Mouse (Mus musculus): ENCODE measurements around the gene Gna12. TPM values are rescaled to one million over a fixed set of nuclear protein-coding genes. Genes with fewer than 3 reads are reported as not detected.

Gene Gna12
- total and polyA plus RNA-seq, 3 experiments: 46.0 to 55.2 TPM; not detected in 1

DNA sequence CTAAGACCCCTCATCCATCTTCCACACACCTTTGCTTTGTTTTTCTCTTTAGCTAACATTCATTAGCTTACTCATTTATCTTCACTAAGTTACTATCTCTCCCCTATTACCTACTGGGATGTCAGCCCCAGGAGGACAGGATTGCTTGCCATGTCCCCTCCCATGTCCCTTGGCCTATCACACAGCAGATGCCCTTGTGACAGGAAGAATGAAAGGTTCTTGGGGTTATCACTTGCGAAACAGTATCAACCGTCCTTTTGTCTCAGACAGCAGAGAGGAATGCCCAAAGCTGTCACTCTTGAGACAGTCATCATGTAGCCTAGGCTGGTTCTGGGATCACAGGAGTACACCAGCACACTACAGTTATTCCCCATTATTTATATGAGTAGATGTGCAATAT is 35.1 kb downstream of the Gna12 start (continued):
- TF ChIP-seq CHD1 (IDR thresholded peaks at IDR 0.05; ENCODE audit: low read depth, low read length) (no peak), MYC (IDR thresholded peaks at IDR 0.05; ENCODE audit: low read depth, low read length) (no peak), BHLHE40 (IDR thresholded peaks at IDR 0.05; ENCODE audit: borderline replicate concordance, low read depth, low read length) (peak; percentile 38; the same call in 1 of the 2 replicates)

GRCm38 (mm10) chr5:140794753-140795152 is 35.5 kb downstream of the Gna12 start:
- no peak for TF ChIP-seq POLR2AphosphoS2 (IDR thresholded peaks at IDR 0.05; ENCODE audit: low read length)
- TF ChIP-seq MEF2A (IDR thresholded peaks at IDR 0.05; ENCODE audit: extremely low read depth, insufficient replicate concordance, low read depth, low read length, poor library complexity, severe bottlenecking): no peak
- no peak for TF ChIP-seq NELFE (IDR thresholded peaks at IDR 0.05; ENCODE audit: low read depth, low read length)
- no peak for TF ChIP-seq SMC3 (IDR thresholded peaks at IDR 0.05; ENCODE audit: low read depth, low read length)
- TF ChIP-seq ETS1 (IDR thresholded peaks at IDR 0.05; ENCODE audit: low read depth, low read length): no peak
- no peak for TF ChIP-seq POLR2AphosphoS5 (IDR thresholded peaks at IDR 0.05; ENCODE audit: borderline replicate concordance, low read depth, low read length)
- no peak for TF ChIP-seq GATA1 (IDR thresholded peaks at IDR 0.05; ENCODE audit: low read depth, low read length)
- no peak for TF ChIP-seq NRF1 (IDR thresholded peaks at IDR 0.05; ENCODE audit: insufficient read depth, low read depth, low read length, poor library complexity, severe bottlenecking)
- no peak for TF ChIP-seq MAZ (IDR thresholded peaks at IDR 0.05; ENCODE audit: low read depth, low read length)
- no peaks in the 10 kb centered on the region; the same call in 1 of the 2 replicates for H3K79me2 ChIP-seq (ENCODE audit: control insufficient read depth, insufficient read depth, low read length, poor library complexity)
- no peaks in the 10 kb centered on the region for H3K9me3 ChIP-seq (replicated peaks; ENCODE audit: insufficient read depth, low read length)
- DNase-seq (ENCODE audit: low read depth, low spot score): no peak
- H3K27me3 ChIP-seq (ENCODE audit: control insufficient read depth in 1 of 2, insufficient read depth in 2 of 2, low read length in 2 of 2): no peaks in the 10 kb centered on the region
- H3K9ac ChIP-seq (ENCODE audit: control insufficient read depth, low read depth, low read length, poor library complexity, severe bottlenecking): peak overlapping the region; percentile 13; the same call in 1 of the 2 replicates
- peaks cover 42 to 48% of the 10 kb centered on the region in 2 experiments for H3K4me1 ChIP-seq (ENCODE audit: control insufficient read depth in 1 of 2, insufficient read depth in 2 of 2, low read length in 2 of 2)
- peak overlapping the region; percentile 64 for H3K27ac ChIP-seq (ENCODE audit: control insufficient read depth, low read depth, low read length)
- no peak overlapping the region for H3K4me3 ChIP-seq (ENCODE audit: control insufficient read depth in 1 of 2, insufficient read depth in 1 of 2, low read depth in 2 of 2, low read length in 2 of 2)
- peaks cover 0 to 48% of the 10 kb centered on the region in 2 experiments; a peak in 2 of 4 replicates for H3K36me3 ChIP-seq (ENCODE audit: control insufficient read depth in 1 of 2, insufficient read depth in 2 of 2, low read length in 2 of 2)

DNA sequence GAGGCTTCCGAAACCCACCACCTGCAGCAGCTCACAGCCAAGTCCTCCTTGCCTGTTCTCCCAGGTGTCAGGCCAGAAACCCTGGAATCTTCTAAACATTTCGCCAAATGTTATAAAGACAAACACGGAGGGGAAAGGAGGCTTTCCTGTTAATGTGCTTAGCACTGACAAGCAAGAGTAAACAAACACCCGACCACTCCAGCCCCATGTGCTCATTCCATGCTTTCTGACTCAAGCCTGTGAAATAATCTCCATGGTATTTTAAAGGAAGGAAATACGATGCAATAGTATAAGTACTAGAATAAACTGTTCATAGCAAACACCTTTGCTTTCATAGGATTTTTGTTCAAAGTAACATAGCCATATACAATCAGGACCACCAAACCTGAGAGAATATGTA is 38.0 kb downstream of the Gna12 start:
- no peaks in the 10 kb centered on the region for H3K27me3 ChIP-seq (ENCODE audit: control insufficient read depth in 1 of 2, insufficient read depth in 2 of 2, low read length in 2 of 2)
- no peak overlapping the region for H3K27ac ChIP-seq (ENCODE audit: control insufficient read depth, low read depth, low read length)

More for the DNA sequence above, 38.0 kb downstream of the Gna12 start:
- Histone ChIP-seq H3K36me3 (ENCODE audit: control insufficient read depth in 1 of 2, insufficient read depth in 2 of 2, low read length in 2 of 2) (peaks cover 0 to 50% of the 10 kb centered on the region in 2 experiments; a peak in 2 of 4 replicates), H3K9ac (ENCODE audit: control insufficient read depth, low read depth, low read length, poor library complexity, severe bottlenecking) (no peak overlapping the region), H3K4me1 (ENCODE audit: control insufficient read depth in 1 of 2, insufficient read depth in 2 of 2, low read length in 2 of 2) (peaks cover 42 to 48% of the 10 kb centered on the region in 2 experiments), H3K9me3 (replicated peaks; ENCODE audit: insufficient read depth, low read length) (no peaks in the 10 kb centered on the region), H3K79me2 (ENCODE audit: control insufficient read depth, insufficient read depth, low read length, poor library complexity) (no peaks in the 10 kb centered on the region), H3K4me3 (ENCODE audit: control insufficient read depth in 1 of 2, insufficient read depth in 1 of 2, low read depth in 2 of 2, low read length in 2 of 2) (no peak overlapping the region)
- DNase-seq (ENCODE audit: low read depth, low spot score): no peak
- TF ChIP-seq E2F4 (IDR thresholded peaks at IDR 0.05; ENCODE audit: borderline replicate concordance, low read depth, low read length) (no peak), MXI1 (IDR thresholded peaks at IDR 0.05; ENCODE audit: low read depth, low read length) (peak; percentile 38; the same call in 1 of the 2 replicates)

Data from MEL (cell line).